Mouse (Mus musculus): ENCODE measurements around the gene Gm43951.

DNA sequence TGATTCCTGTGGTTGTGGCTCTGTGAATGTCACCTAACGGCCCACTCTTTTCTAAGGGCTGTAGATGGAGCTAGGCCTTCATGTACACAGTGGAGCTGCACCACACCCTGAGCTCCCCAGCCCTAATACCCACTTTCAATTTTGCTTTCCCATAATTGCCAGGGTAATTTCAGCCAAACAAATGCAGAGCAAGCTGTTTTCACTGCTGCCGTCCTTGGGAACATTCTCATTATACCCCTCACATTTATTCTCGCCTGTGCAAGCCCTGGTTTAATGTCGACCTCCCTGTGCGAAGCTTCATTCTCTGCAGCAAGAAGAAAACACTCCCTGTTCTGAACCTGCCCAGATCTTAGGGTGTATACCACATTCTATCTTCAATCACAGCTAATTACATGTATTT is 30.7 kb downstream of the Gm43951 start:
- TF ChIP-seq CTCF (IDR thresholded peaks at IDR 0.05; ENCODE audit: insufficient read depth, low read length) (no peak), POLR2A (IDR thresholded peaks at IDR 0.05; ENCODE audit: borderline replicate concordance, extremely low read depth, low read depth, low read length) (no peak)
